19 mouse cellular contexts compared by ENCODE assay signal in the genomic region with DNA sequence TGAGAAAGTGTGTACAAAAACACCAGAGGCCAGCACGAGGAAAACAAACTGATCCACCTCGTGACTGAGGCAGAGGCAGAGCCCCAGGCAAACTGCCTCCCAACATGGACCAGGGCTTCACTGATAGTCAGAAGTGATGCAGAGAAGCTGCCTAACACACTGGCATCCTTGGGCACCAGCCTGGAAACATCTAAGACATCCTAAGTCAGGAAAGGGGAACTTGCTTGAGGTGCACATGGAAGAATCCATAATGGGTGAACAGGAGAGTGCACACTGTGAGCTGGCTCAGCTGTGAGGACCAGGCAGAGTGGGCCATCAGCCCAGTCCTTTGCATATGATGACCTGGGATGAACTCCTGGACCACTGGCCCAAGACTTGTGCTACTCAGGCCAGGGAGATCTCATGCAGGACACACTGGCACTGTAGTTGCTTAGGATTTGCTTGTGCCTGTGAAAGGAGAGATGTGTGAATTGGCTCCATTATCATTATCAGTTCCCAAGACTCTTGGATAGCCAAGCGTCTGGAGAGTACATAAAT. TPM values are rescaled to one million over a fixed set of nuclear protein-coding genes. Genes with fewer than 3 reads are reported as not detected.
DNase-seq lines count a peak whose midpoint lies in the region; ATAC-seq and TF ChIP-seq lines count a peak whose summit lies in the region.
"Had no signal": no experiment of that assay in that cellular context is flagged by ENCODE, and none has a peak within 500 bp of the region (broad histone marks: within the 10 kb centered on the region; RNA-seq: fewer than 3 reads in every experiment).

No protein-coding gene starts in this region.

- TF ChIP-seq CTCF in Patski (IDR thresholded peaks at IDR 0.05) = no peak

- H3ac ChIP-seq in myocyte (ENCODE audit: control insufficient read depth, insufficient read length) = no peak overlapping the region

- DNase-seq in heart, adult 11 months = peak; percentile 81
- no peak for DNase-seq in heart, adult 8-10 months (ENCODE audit: low spot score)
- no peak for DNase-seq in Patski (ENCODE audit: low read depth, low spot score)
- no peak for DNase-seq in spleen, postnatal 36 days (ENCODE audit: low spot score in 2 of 2)
- DNase-seq: adrenal gland, postnatal 14 days; cerebellum, adult 11-12 months; cerebellum, adult 9-11 months; forebrain, postnatal 0 days; gastrocnemius, postnatal 25 days; heart, adult 18-20 months; heart, postnatal 14 days had no signal

- POLR2A ChIA-PET in Patski (lab: Charles Lee) = no interaction called here

- no peak for TF ChIP-seq POLR2A in myocyte (IDR thresholded peaks at IDR 0.05; ENCODE audit: insufficient read length, low read depth)

- no peak for ATAC-seq in megakaryocyte, adult 5-6 weeks (ENCODE audit: poor library complexity, severe bottlenecking)
- peak; percentile 0 for ATAC-seq in Patski
- ATAC-seq: forebrain, embryonic 13.5 days; forebrain, postnatal 0 days had no signal

- in situ Hi-C loops in Patski (cut with MboI; ENCODE audit: low pct_unique_long_range_greater_than_20kb) = loop anchor here (5.0 kb wide), 1 partner anchor 80 kb away; no protein-coding TSS in a partner anchor

- peak overlapping the region; percentile 95 for H3K4me3 ChIP-seq in megakaryocyte, embryonic 14.5 days (replicated peaks)
- H3K4me3 ChIP-seq in myocyte = no peak overlapping the region
- H3K4me3 ChIP-seq: embryonic facial prominence, embryonic 12.5 days; forebrain, embryonic 13.5 days; heart, embryonic 15.5 days; hindbrain, embryonic 13.5 days had no signal

- peak overlapping the region; percentile 74 for H3K4me2 ChIP-seq in myocyte (ENCODE audit: low read depth)
- H3K4me2 ChIP-seq: embryonic facial prominence, embryonic 12.5 days; forebrain, embryonic 13.5 days; heart, embryonic 11.5 days; heart, embryonic 15.5 days; hindbrain, embryonic 13.5 days had no signal

- peaks cover 71% of the 10 kb centered on the region for H3K4me1 ChIP-seq in megakaryocyte, embryonic 14.5 days

- no peaks in the 10 kb centered on the region for H3K27me3 ChIP-seq in megakaryocyte, embryonic 14.5 days (replicated peaks)
- no peaks in the 10 kb centered on the region for H3K27me3 ChIP-seq in Patski
- no peaks in the 10 kb centered on the region for H3K27me3 ChIP-seq in myocyte (ENCODE audit: control insufficient read depth, insufficient read depth, insufficient read length)
- H3K27me3 ChIP-seq: heart, embryonic 15.5 days had no signal

- H3K79me2 ChIP-seq in myocyte (ENCODE audit: control insufficient read depth, insufficient read depth) = peaks cover 39% of the 10 kb centered on the region

- CTCF ChIA-PET in Patski (lab: Charles Lee) = no interaction called here

- no peaks in the 10 kb centered on the region for H3K9me3 ChIP-seq in megakaryocyte, embryonic 14.5 days
- H3K9me3 ChIP-seq: embryonic facial prominence, embryonic 12.5 days; forebrain, embryonic 13.5 days; heart, embryonic 15.5 days; hindbrain, embryonic 13.5 days had no signal

- peaks cover 100% of the 10 kb centered on the region for H3K36me3 ChIP-seq in megakaryocyte, embryonic 14.5 days (replicated peaks; ENCODE audit: low read length)
- peaks cover 64% of the 10 kb centered on the region for H3K36me3 ChIP-seq in myocyte (ENCODE audit: control insufficient read depth, insufficient read depth)

TF ChIP-seq in myocyte, 11 proteins besides CTCF, POLR2A, EP300 and RAD21:
- no peak for TF ChIP-seq SRF (IDR thresholded peaks at IDR 0.05; ENCODE audit: control insufficient read depth, insufficient read length, low read depth)
- TF ChIP-seq POLR2AphosphoS2 (IDR thresholded peaks at IDR 0.05; ENCODE audit: insufficient read length, low read depth) = no peak
- no peak for TF ChIP-seq REST (IDR thresholded peaks at IDR 0.05; ENCODE audit: insufficient read depth, insufficient read length)
- no peak for TF ChIP-seq MYOG (IDR thresholded peaks at IDR 0.05; ENCODE audit: control insufficient read depth in 1 of 3, insufficient read depth in 1 of 3, insufficient read length in 2 of 3, low read depth in 2 of 3)
- TF ChIP-seq MYOD1 (IDR thresholded peaks at IDR 0.05; ENCODE audit: control insufficient read depth in 1 of 3, insufficient read length in 2 of 3, low read depth in 2 of 3) = no peak

RNA-seq across cellular contexts. Expression of gene Thbs1, which starts 5.1 kb away (rescaled TPM):
- total RNA-seq in heart, adult 8-10 months (2022) = 10 to 100 TPM in 2 of 4 experiments, 1 to 10 TPM in 2; 8.2 to 44.4 (median 9.2) TPM
- polyA plus RNA-seq in megakaryocyte, embryonic 14.5 days (2012; ENCODE audit: insufficient read depth, low replicate concordance) = 258 and 405 TPM in 2 replicates
- total RNA-seq in megakaryocyte, adult 5-6 weeks (2015) = 27.3 and 28.8 TPM in 2 replicates
- total RNA-seq in megakaryocyte, adult 5-6 weeks (2017) = 32.7 and 37.6 TPM in 2 replicates
- polyA plus RNA-seq in Patski (2021) (883 TPM), myocyte (2012; fragmentation: generic; extraction: Trizol) (57.5 TPM)
